Mouse (Mus musculus) mouse embryonic stem cell (cell line): ENCODE measurements around the gene Rnd3.

Experiments used
- in situ Hi-C, 2 experiments: fragments of 300-500 bp; cut with MboI; formaldehyde crosslinking; loops; 1 replicate in 1 of 2; 3 replicates in 1 of 2; pipeline ENCODE4 v1.14.3; 2019 to 2020; ENCODE audit warnings: low sequenced_read_pairs in 2 of 2, low pct_unique_long_range_greater_than_20kb in 1 of 2, mixed read lengths in 1 of 2; ENCODE audit not compliant: unreplicated experiment in 1 of 2

Rnd3 gene

DNA sequence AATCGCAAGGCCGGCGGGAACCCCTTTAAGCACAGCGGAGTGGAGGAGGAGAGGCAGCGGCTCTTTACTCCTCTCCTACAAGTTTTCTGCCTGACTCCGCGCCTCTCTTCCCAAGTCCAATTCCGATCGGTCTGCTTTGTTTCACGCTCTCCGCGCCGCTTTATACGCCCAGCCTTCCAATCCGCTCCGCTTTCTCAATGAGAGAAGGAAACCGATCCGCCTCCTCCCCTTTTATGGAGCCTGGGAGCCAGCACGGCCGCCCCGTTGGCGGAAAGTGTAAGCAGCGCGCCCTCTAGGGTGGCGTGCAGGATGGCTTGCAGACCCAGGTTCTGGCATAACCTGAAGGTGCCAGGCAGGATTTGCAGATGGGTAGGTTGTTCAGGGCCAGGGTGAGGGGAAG, at the start of gene Rnd3:
TSS of gene Rnd3 (minus strand) at position 137 of the 400 bp plus-strand sequence.
- in situ Hi-C loops, result no loop called here

DNA sequence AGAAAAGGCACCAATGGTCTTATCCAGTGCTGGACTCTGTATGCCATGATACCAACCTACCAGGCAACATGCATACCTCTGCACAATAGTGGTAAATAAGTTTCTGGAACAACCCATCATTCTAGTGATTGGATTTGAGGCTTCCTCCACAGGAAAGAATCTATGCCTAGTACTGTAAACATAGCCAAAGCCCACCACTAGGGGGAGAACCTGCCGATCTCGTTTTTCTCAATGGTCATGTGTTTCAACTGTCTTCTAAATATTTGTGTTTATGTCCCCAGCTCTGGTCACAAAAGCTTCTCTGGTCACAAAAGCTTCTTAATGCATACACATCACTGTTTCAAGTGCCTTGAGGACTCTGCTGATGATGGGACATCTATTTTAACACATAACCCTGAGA, 43.4 kb upstream of the Rnd3 start:
- in situ Hi-C loops, result no loop called here

DNA sequence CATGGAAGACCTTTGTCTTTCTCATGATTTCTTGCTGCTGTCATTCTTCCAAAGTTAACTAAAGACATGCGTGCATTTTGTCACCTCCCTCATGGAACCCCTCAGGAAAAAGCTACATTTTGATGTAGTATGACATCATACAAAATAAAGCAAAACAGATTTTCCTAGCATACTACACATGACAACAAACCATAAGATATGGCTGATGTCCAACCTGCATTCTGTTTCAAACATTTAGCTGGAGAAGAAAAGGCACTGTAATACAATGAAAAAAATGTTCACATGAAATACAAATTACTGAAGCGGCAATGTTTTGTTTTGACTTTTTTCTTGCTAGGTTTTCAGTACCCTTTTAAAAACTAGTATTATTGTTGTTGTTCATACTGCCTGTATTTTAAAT, 36.9 kb upstream of the Rnd3 start:
- in situ Hi-C loops, result no loop called here

DNA sequence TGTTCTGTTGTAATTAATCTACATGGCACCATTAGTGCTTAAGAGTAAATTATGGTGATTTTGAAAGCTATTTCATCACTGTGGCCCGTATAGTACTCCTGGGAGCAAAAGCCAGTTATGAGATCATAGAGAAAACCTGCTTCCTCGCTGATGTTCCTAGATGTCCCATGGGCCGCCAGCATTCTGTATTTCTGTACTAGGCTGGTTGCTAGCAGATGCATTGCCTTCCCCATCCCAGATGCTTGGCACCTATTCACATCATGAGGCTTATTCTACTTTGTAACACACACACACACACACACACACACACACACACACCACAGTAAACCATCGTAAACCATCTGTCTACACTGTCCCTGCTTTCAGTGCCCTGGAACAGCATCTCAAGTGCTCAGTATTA, 34.1 kb upstream of the Rnd3 start:
- in situ Hi-C loops, result no loop called here

DNA sequence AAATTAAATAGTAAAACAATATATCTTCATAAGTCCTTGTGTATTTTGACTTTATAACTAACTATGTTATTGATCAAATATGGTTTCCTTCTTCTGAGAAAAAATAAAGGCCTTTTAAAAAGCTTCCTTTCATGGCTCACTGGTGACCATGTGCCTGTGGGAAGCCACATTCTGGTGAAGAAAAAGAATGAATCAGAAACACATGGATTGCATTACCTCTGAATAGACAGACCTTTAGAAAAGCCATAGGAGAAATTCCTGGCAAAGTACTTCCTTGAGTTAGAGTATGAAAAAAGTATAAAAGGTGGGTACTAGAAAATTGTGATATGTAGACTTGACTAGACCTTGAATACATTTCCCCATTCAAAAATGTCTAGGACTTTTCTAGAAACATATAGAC, 32.5 kb upstream of the Rnd3 start:
- in situ Hi-C loops, result no loop called here

DNA sequence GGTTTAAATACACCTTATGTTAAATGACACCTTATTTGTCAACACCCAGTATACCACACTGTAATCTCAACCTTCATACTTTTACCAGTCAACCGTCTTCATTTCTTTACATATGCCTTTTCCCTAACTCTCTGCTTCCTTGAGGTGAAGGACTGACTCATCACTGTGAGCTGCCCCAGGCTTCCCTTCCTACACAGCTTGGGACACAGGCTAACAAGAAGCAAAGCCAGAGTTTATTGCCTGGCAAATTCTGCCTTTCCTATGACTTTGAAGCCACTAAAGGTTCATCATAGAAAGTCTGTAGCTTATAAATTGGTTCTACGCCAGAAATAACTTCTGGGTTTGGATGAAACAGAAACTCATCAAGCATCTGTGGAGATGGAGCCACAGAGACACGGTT, 30.2 kb upstream of the Rnd3 start:
- in situ Hi-C loops, result no loop called here

DNA sequence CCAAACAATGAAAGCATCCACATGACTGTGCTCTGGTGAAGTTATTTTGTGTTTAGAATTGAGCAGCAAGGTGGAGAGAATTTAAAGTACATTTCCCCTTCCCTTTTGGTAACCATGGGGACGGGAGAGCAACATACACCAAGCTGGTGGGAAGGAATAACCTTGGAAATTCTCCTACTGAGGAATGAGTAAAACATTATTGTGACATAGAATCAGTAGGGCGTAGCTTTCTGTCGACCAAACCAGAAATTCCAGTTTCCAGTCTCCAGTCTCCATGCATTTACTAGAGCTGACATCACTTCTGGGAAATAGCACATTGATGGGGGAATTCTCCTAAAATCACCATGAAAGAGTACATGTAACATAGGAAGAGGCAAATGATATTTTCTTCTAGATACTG, 28.7 kb upstream of the Rnd3 start:
- in situ Hi-C loops, result no loop called here

DNA sequence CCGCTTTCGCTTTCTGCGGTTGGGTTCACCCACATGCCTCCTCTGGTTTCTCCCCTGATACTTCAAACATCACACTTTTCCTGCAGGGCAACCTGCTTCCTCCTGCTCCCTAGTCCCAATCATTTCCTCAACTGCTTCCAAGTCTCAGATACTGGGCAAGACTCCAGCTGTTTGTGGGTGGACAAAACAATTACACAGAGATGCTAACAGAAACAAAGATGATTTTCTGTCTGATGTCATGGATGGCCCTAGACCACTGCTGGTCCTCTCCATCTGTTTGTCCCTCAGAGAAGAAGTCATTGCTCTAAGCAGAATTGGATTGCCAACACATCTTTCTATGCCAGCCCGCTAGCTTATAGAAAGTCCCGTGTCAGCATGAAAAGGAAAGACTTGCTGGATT, 26.4 kb upstream of the Rnd3 start:
- in situ Hi-C loops, result no loop called here

DNA sequence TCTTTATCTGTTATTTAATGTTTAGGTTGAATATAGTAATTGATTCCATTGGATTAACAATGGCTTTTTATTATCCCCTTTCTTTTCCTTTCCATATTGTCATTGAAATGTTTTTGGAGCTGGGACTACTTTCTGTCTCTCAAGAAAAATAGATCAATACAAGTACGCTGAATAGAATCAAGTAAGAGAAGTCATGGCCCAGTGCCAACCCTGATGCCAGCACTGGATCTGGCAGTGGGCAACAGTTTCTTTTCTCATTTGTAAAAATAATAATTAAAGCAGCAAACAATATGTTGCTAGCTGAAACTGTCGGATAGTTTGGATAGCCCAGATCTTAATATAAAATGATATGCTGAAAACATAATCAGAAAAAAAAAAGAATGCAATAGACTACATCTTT, 12.2 kb upstream of the Rnd3 start:
- in situ Hi-C loops, result no loop called here

DNA sequence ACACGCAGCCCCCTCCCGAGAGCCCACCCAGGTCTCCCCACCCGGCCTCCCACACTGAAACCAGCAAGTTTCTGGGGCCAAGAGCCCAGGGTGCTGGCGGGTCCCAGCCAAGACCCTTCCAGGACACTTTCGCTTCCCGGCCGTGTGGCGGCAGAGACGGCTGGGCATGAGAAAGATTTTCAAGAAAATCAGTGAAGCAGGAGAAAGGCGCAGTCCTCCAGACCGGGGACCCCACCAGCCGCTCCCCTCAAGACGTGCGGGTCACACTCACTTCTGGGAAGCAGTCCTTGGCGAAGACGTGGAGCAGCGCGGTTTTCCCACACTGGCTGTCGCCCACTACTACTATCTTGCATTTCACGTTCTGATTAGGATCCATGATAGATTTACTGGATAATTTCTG, 457 bp downstream of the Rnd3 start:
- in situ Hi-C loops, result no loop called here

DNA sequence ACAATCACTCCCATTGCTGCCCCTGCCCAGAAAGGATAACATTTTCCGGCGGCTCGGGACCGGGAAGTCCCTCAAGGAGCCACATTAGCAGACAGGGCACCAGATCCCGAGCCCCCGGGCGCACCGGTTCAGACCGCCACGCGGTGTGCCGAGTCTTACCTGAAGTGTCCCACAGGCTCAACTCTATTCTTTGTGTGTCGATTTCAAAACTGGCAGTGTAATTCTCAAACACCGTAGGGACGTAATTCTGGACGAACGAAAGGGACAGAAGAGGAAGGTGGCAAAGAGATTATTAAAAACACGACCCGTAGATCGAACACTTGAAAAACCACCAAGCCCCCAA, 875 bp downstream of the Rnd3 start:
- in situ Hi-C loops, result no loop called here

DNA sequence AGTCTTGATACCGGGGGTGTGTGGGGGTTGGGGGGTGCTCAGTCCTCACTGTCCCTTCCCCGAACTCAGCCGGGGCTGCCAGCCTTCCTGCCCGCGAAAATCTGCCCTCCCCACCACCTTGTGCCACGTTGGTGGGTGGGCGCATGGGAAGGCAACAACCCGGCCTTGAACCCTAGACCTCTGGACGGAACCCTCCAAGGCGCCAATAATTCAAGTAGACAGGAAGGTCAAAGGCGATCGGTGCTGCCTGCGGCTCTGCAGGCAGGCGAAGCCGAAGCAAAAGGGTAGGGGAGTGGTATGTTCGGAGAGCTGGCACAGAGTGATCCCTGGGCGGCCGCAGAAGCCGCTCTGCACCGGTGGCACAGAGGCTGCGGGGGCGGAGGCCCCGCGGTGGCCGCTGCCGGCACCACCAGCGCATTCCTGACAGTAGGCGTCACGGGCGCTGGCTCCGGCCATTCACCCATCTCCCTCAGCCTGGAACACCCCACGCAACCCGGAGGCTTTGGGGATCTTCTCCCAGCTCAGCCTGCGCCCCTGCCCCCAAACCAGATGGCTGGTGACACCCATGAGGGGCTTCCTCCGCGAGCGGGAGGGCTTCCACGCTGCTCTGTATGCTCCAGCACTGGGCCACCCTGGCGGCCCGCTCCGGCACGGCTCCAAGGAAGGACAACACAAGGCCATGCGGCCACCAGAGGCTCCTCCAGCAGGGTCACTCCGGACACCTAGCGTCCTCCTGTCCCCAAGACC, 1.4 kb downstream of the Rnd3 start:
- in situ Hi-C loops, result no loop called here

DNA sequence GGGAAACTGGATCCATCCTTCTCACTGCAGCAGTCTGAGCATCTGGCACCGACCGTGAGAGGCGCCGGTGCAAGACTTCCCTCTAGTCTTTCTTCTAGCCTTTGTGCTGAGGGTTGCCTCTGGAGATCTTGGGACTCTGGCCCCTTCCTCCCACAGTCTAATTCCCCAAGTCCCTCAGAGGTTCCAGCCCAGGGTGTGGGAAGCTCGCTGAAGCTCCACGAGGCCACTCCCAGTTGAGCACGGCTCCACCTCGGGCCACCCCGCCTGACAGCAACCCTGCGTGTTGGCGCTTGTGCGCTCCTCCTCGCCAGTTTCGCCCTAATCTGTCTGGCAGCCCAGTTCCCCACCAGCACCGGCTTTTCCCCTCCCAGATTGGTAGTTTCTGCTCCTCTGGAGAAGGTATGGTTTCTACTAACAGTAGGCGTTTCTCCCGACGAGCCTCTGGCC, 2.0 kb downstream of the Rnd3 start:
- in situ Hi-C loops, result no loop called here

DNA sequence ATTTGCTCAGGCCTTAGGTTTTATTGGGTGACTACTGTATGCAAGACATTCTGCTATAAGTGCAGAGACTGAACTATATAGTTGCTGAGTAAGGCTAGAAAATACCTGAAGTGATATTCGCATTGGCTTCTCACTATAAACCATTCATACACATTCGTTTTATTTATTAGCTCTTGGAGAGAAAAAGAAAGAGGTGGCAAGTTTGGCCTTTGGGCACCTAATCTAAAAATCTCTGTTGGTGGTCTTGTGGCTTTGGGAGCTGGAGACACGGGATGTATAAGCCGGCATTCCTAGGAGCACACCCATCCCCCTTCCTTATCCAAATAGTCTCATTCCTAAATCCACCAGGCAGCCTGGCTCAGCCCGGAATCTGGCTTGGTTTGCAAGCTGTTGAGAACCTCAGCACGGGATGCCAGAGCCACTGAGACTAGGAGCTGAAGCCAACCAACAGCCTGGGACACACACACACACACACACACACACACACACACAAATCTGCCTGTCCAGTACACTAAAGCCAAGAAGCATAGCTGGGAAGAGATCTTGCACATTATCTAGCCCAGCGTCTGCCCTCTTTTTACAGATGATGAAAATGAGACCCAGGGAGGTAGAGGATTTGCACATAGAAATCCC, 3.0 kb downstream of the Rnd3 start:
- in situ Hi-C loops, result no loop called here

DNA sequence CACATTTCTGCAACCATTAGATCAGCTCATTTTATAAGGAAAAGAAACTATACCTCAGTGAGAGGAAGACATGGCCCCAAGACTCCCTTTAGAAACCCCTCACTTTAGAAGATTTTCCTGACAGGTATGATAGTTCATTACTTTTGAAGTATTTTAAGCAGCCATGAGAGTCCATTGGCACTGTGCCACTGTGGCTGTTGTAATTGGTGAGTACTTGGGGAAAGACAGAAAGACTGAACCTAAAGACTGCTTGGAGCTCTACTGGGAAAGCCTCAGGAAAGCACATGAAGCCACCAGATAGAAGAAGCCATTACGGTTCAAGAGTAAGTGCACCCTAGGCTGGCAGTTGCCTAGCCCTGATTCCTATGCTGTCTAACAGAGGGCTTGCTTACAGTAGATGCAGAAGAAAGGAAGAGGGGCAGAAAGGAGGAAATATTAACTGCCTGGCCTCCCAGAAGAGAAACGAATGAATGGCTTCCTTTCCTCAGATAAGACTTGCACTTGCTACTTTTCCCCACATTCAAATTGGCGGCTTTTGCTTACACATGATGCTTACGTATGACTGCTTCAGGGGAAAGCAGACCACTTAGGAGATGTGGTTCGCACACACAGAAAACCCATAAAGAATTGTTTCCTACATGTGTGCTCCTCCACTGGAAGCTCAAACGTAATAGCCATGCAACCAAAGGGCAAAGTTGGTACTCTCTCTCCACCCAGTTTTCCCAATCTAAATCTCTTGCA, 4.4 kb downstream of the Rnd3 start:
- in situ Hi-C loops, result no loop called here

DNA sequence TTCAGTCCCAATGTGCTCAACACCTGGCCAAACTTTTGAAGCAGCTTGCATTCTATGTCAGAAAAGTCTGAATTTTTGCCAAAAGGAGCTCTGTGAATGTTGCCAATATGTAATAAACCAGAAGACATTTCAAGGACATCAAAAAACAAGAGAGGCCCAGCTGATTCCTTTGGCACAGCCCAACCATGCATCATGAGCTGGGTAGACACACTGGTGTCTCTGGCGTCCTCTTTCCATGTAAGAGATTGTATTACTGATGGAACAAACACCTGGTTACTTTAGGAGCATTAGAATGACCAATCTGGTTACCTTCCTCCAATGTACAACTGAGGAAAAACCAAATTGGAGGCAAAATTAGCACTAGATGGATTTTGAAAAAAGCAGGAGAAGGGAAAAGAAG, 6.5 kb downstream of the Rnd3 start:
- in situ Hi-C loops, result no loop called here

DNA sequence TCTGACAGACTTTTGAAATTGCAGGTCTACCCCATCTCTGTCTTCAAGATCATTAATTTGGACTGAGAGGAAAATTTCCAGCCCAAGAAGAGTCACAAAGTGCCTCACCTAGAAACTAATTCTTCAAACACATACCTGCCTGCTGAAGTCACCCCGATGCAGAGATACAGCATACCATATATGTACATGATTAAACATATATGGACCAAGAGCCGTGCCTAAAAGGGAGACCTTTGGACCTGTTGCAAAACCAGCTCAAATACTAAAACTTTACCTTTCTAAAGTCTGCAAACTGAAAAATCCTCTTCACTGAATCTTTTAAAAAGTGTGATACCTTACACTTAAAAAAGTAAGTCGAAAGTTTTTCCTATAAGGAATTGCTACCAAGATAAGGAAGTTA, 7.6 kb downstream of the Rnd3 start:
- in situ Hi-C loops, result no loop called here

DNA sequence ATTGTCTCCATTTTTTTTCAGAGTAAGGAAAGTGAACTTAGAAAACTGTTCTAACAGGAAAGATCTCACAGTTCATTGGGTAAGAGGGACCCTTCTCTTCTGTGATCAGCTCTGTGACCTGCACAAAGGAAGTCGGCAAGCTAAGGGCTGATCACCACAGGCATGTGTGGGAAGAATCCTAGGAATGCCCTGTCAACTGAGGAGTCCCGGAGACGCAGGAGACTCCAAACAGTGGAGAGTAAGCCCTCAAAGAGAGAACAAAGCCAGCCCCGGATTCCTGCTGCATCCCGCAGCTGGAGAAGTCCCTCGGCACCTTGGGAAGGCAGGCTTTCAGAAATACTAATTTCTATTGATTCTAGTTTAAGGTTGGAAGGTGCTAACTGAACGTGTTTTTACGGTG, 8.4 kb downstream of the Rnd3 start:
- in situ Hi-C loops, result no loop called here

DNA sequence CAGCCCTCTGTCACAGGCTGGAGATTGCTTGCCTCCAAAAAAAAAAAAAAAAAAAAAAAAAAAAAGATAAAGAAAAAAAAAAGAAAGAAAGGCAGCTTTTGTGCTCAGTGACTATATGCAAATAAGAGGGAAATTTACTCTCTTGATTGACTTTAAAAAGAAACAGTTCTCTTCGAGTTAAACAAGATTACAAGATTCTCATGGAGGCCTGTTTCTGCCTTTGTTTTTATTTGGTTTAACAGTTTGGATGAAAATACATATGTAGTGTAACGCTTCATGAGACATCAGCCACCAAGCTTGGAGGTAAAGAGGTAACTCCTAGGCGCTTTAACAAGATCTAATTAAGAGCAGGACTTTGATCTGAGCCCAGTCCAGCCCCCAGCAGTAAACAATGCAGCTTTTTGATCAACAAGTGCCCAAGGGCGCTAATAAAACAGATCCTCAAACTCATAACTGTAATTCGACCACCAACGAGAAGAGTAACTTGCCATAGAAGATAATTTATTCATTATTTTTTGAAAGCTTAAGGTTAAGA, 8.9 kb downstream of the Rnd3 start:
- in situ Hi-C loops, result no loop called here
